Mouse (Mus musculus) right cerebral cortex, adult 2 months (tissue): Measurements from ENCODE around the gene Smim20.

Experiments
- DNase-seq, 2 experiments: peaks; one replicate each; pipeline ENCODE4 v3.0.0; 2021 to 2022; ENCODE audit warnings: low spot score in 2 of 2

The Smim20 gene

DNA sequence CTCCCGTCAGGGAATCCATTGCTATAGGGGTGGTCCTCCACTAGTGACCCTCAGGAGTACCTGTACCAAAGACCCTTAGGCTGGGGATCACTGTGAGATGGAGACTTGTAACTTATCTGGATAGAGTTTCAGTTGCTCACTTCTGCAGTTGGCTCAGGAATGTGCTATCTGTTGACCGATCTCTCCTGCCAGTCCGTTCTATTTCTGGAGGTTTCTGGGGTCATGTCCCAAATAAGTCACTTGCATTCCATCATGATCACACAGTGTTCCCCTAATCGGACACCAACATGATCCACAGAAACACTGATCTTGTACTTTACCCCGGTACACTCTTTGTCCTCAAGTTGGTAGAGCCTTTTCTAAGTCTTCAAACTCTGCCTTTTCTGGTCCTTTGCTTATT, 40.6 kb downstream of the Smim20 start:
- DNase-seq: no peak

- DNase-seq: no peak
Observed at GRCm38 (mm10) chr5:53314404-53315167, 47.7 kb downstream of the Smim20 start.

- DNase-seq: no peak
Observed at GRCm38 (mm10) chr5:53315829-53316228, 48.9 kb downstream of the Smim20 start.

DNA sequence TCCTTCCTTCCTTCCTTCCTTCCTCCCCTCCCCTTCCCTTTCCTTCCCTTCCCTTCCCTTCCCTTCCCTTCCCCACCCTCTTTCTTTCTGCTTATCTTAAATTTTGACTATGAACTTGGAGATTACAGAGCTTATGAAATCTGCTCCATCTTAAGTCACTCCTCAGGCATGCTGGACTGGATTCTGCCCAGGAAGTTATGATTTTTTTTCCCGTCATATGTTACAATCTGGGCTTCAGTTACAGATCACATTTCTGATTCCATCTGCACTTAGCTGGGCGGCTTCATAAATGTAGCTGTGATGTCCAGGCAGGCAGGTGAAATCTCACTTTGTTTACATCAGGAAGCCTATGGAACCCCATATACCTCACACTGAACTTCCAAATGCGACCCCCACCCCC, 50.5 kb downstream of the Smim20 start:
- no peak for DNase-seq

GRCm38 (mm10) chr5:53317885-53318466, 51.1 kb downstream of the Smim20 start:
- DNase-seq: no peak

DNA sequence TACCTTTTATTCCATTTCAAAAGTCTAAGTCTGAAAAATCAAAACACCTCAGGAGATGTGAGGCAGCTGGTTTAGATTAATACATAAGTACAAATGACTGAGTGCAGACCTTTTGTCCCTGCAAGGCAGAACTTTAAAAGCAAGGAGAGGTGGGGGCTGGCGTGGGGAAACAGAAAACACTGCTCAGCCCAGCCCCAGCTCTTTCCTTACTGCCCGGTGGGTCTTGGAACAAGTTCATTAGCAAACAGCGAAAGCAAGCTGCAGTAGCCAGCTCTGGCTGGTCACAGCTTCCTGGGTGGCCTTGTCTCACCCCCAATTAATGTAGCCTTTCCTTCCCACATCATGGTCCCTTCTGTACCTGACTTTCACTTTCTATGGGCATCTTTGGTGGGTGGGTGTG, 53.4 kb downstream of the Smim20 start:
- DNase-seq: no peak

- no peak for DNase-seq
Observed at GRCm38 (mm10) chr5:53321901-53322300, 55.0 kb downstream of the Smim20 start.

- no peak for DNase-seq
Observed at GRCm38 (mm10) chr5:53322471-53322870, 55.6 kb downstream of the Smim20 start.

GRCm38 (mm10) chr5:53323121-53323520, 56.2 kb downstream of the Smim20 start:
- no peak for DNase-seq

DNA sequence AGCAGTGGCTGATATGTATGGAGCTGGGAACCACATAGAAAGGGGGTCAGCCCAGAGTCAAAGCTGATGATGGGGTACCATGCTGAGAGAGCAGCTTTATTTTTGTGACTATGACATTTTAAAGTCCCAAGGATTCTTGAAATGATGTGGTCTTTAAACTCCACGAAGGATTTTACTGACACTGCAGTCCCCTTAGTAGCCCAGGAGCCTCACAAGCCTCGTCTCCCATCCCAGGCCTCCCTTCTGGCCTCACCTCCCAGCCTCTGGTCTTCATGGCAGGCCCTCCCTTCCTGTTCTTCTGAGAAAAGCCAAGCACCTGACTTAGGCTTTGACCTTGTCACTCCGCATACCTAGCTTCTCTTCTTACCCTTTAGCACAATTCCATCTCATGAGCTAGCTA, 57.4 kb downstream of the Smim20 start:
- DNase-seq: no peak

DNA sequence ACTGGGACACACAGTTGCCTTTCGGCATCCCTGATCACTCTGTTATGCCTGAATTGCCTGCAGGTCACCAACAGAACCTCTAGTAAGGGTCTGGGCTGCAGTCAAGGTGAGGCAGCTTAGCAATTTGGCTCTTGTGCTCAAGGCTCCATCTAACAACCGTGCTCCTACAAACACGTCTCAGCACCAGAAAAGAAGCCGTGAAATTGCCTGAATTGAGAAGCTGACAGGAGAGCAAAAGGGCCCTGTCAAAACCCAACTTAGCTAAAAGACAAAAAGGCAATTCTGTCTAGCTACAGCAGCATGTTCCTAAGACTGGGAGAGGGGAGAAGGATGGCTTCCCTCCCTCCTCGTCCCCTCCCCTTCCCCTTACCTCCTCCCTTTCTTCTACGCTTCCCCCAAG, 57.9 kb downstream of the Smim20 start:
- DNase-seq: no peak

DNA sequence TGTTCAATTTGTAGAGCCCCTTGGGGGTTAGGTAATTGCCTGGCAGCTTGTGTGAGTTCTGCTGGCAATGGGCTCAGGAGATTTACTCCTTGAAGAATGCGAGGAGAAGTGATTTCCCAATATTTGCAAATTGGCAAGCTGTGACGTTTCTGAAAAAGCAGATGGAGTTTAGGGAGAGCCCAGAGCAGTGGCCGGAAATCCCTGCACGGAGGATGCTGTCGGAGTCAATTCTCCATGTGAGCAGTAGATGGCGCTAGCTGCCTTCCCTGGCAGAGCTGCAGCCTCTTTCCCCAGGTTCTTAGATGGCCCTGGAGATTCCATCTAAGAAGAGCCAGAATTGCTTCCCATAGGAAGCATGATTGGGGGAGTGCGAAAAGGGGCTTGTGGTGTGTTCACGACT, 59.1 kb downstream of the Smim20 start:
- peak; percentile 78 to 84 for DNase-seq

- no peak for DNase-seq
Observed at GRCm38 (mm10) chr5:53326491-53326890, 59.6 kb downstream of the Smim20 start.
